Mouse (Mus musculus) bone marrow, adult 2 months (tissue): Measurements from ENCODE around the gene Tm4sf20.

ENCODE experiments used
- CTCF ChIP-seq: fragments of 200-500 bp; IDR thresholded peaks from 2 replicates; pipeline ENCODE4 v1.5.1; 2011; ENCODE audit warnings: low read length, control low read depth; ENCODE audit not compliant: control insufficient read depth, insufficient read depth
- POLR2A ChIP-seq: fragments of 200-500 bp; IDR thresholded peaks from 2 replicates; pipeline ENCODE4 v1.6.1; 2011; ENCODE audit warnings: low read depth, mild to moderate bottlenecking, control low read depth, low read length, borderline replicate concordance; ENCODE audit not compliant: control insufficient read depth

GRCm38 (mm10) chr1:82788070-82788469 lies 19.8 kb upstream of the Tm4sf20 start:
- no peak for TF ChIP-seq CTCF
- no peak for TF ChIP-seq POLR2A
